Mouse (Mus musculus) neural tube, embryonic 15.5 days (tissue): Measurements from ENCODE around the gene Clec16a. TPM values are rescaled to one million over a fixed set of nuclear protein-coding genes. Genes with fewer than 3 reads are reported as not detected.

Source experiments
- ATAC-seq: fragments of 200-750 bp; cut with Nextera tagmentation; 2 replicates; pipeline ENCODE4 v1.8.0; 2017; ENCODE audit warnings: mild to moderate bottlenecking, moderate TSS enrichment, moderate library complexity; ENCODE audit not compliant: low FRiP score
- H3K27ac ChIP-seq: fragments of 300-500 bp; sonication (generic); replicated peaks from 2 replicates; pipeline ENCODE4 v1.5.1; 2015; ENCODE audit warnings: mild to moderate bottlenecking, inconsistent platforms
- H3K27me3 ChIP-seq: fragments of 300-500 bp; sonication (generic); replicated peaks from 2 replicates; pipeline ENCODE4 v1.6.1; 2015; ENCODE audit warnings: inconsistent platforms
- H3K36me3 ChIP-seq: fragments of 300-500 bp; sonication (generic); 2 replicates; pipeline ENCODE4 v1.6.1; 2015; ENCODE audit warnings: inconsistent platforms
- H3K4me1 ChIP-seq: fragments of 300-500 bp; sonication (generic); 2 replicates; pipeline ENCODE4 v1.6.1; 2015; ENCODE audit warnings: inconsistent platforms
- H3K4me2 ChIP-seq: fragments of 300-500 bp; sonication (generic); 2 replicates; pipeline ENCODE4 v1.6.1; 2015; ENCODE audit warnings: inconsistent platforms, mild to moderate bottlenecking, moderate library complexity
- H3K4me3 ChIP-seq: fragments of 300-500 bp; sonication (generic); replicated peaks from 2 replicates; pipeline ENCODE4 v1.5.1; 2015; ENCODE audit warnings: mild to moderate bottlenecking, inconsistent platforms
- H3K9ac ChIP-seq: fragments of 300-500 bp; sonication (generic); replicated peaks from 2 replicates; pipeline ENCODE4 v1.6.1; 2015; ENCODE audit warnings: mild to moderate bottlenecking, inconsistent platforms
- H3K9me3 ChIP-seq: fragments of 300-500 bp; sonication (generic); replicated peaks from 2 replicates; pipeline ENCODE4 v1.6.1; 2016; ENCODE audit warnings: inconsistent platforms
- WGBS: fragments of 180-500 bp; shearing (Covaris S2); methylation state at CpG from one replicate; pipeline ENCODE4 v1.1.7; 2015; ENCODE audit warnings: mixed read lengths; 5-methylcytosine and 5-hydroxymethylcytosine counted together
- polyA plus RNA-seq: library from polyadenylated mRNA; unstranded; fragments of >200 nt; fragmentation: Nextera tagmentation; extraction: Ambion mirVana; gene quantifications from 2 replicates; pipeline ENCODE4 v1.2.1, GENCODE M21; 2015

The Clec16a gene
- polyA plus RNA-seq, 1 experiment from 2014 or later, result 71.6 TPM

DNA sequence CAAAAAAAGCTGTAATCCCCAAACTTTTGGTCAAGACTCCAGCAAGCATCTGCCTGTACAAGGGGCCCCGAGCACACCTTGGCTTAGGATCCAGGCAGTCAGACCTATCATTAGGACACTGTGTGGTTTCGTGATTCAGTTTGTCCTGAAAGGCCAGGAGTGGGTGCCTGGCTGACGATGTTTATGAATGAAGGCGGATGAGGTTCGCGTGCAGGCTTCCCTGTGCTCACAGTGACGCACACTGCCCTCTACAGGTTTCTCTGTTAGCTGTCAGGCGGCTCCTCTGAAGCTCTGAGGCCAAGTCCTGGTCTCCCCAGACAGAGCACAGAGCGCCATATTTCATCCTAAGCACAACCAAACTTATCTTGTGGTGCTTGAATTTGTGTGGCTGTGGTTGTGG lies 241.1 kb downstream of the Clec16a start:
- Histone ChIP-seq H3K4me1 (peaks cover 40% of the 10 kb centered on the region), H3K27ac (peak overlapping the region; percentile 94), H3K9me3 (no peaks in the 10 kb centered on the region), H3K36me3 (no peaks in the 10 kb centered on the region), H3K4me3 (peak overlapping the region; percentile 72), H3K9ac (peak overlapping the region; percentile 79), H3K4me2 (peak overlapping the region; percentile 90), H3K27me3 (peaks cover 8% of the 10 kb centered on the region; the same call in 1 of the 2 replicates)
- ATAC-seq, result peak; percentile 32
- WGBS, result 2% methylated on average over 9 of the region's 9 CpGs

DNA sequence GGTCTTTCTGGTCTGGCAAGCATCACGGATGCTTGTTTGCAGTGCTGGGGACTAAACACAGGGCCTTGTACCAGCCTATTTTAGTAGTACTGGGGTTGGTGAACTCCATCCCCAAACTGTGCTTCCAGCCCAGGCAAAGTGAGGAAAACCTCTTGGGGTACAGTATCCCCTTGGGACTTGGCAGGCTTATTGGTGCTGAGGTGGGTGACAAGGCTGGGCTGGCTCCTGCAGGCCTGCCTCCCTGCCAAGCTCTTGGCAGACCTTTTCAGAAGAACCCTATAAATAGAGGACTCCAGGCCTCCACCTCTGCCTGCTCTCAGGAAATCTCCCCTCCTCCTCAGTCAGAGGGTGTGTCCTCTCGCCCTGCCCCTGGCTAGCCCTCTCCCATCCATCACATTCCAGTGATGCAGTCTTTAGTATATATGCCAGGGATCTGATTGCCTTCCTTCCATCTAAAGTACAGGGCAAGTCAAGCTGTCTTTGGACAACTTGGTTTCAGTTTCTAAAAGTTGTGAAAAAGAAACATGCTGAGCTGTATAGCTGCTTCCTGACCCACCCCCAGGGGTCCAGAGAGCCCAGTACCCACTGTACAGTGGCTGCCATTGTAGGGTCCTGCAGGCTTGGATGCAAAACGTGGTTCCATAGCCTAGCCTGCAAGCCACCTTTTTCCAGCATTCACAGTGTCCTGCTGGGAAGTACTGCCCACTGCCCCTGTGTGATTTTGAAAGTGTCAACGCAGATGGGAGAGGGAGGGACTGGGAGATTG lies 241.8 kb downstream of the Clec16a start:
- Histone ChIP-seq H3K9ac (no peak overlapping the region; the same call in 1 of the 2 replicates), H3K27ac (peak overlapping the region; percentile 94), H3K4me2 (peak overlapping the region; percentile 90), H3K27me3 (peaks cover 8% of the 10 kb centered on the region; the same call in 1 of the 2 replicates), H3K9me3 (no peaks in the 10 kb centered on the region), H3K4me1 (peaks cover 38% of the 10 kb centered on the region), H3K4me3 (no peak overlapping the region), H3K36me3 (no peaks in the 10 kb centered on the region)
- 66% methylated on average over 4 of the region's 4 CpGs for WGBS
- ATAC-seq, result no peak

DNA sequence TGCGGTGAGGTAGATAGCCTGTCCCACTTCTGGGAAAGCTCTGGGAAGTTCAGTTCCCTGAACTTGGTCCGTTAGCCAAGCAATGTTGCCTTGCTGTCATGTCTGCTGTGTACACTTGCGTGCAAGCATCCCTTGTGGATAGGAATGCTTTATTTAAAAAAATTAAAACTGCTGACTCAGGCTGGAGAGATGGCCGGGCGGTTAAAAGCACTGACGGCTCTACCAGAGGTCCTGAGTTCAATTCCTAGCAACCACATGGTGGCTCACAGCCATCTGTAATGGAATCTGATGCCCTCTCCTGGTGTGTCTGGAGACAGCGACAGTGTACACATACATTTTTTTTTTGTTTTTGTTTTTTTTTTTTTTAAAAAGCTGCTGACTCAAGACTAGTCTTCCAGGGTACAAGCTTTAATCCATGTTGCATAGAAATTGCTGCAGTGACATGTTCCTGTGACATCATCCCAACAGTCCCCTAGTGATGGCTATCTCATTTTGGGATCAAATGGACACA lies 242.5 kb downstream of the Clec16a start:
- H3K27ac ChIP-seq, result no peak overlapping the region
- ATAC-seq, result no peak
- WGBS, result 89% methylated on average over 7 of the region's 7 CpGs

DNA sequence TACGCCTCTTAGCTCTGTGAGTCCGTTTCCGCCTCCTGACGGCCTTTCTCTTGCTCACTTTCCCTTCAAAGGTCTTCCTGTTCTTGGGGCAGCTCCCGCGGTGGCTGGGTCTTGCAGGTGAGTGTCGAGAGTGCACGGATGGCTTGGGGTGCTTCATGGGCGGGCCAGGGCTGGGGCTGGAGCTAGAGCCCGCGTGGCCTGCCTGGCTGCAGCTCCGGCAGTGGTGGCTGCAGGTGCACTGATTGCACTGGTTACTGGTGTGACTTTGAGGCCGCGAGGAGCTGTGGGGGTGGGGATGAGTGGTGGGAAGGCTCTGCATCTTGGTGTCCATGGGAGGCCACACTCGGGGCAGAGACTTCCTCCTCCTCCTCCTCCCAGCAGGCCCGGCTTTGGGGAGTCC lies 243.1 kb downstream of the Clec16a start, which contains the start of gene Tnp2:
Gene Tnp2, minus strand, starts transcription at position 390 of the 400 bp plus-strand sequence.
- 57% methylated on average over 16 of the region's 16 CpGs for WGBS
- Histone ChIP-seq H3K9ac (no peak within 1 kb of the TSS), H3K36me3 (no peaks in the 10 kb centered on the region), H3K9me3 (no peaks in the 10 kb centered on the region), H3K4me2 (no peak within 1 kb of the TSS), H3K4me3 (no peak within 1 kb of the TSS), H3K4me1 (peaks cover 27% of the 10 kb centered on the region), H3K27ac (no peak within 1 kb of the TSS), H3K27me3 (peaks cover 6% of the 10 kb centered on the region; the same call in 1 of the 2 replicates)
- ATAC-seq, result no peak

More for the DNA sequence above, 242.5 kb downstream of the Clec16a start:
- H3K9ac ChIP-seq, result no peak overlapping the region
- H3K4me3 ChIP-seq, result no peak overlapping the region
- H3K4me2 ChIP-seq, result no peak overlapping the region
- no peaks in the 10 kb centered on the region for H3K9me3 ChIP-seq
- H3K4me1 ChIP-seq, result peaks cover 34% of the 10 kb centered on the region
- no peaks in the 10 kb centered on the region for H3K36me3 ChIP-seq
- peaks cover 8% of the 10 kb centered on the region; the same call in 1 of the 2 replicates for H3K27me3 ChIP-seq

DNA sequence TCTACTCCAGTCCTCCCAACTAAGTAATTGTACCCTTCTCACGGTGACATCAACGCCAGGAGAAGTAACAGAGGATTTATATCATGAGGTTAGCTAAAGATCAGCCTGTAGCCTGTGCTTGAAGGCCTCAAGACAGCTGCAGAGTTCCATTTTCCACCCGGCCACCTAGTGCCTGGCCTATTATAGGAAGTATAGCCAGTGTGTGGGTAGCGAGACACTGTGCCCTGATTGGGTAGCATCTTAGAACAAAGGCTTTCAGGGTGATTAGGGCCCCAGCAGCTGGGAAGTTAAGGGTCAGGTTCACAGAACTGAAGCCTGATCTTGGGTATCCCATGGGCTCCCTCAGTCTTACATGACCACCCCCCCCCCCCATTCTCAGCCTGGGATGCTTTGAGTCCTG lies 243.7 kb downstream of the Clec16a start:
- Histone ChIP-seq H3K36me3 (no peaks in the 10 kb centered on the region), H3K27ac (no peak overlapping the region), H3K27me3 (peaks cover 1% of the 10 kb centered on the region; the same call in 1 of the 2 replicates), H3K4me2 (no peak overlapping the region), H3K9me3 (no peaks in the 10 kb centered on the region), H3K4me3 (no peak overlapping the region), H3K9ac (no peak overlapping the region), H3K4me1 (peaks cover 21% of the 10 kb centered on the region)
- no peak for ATAC-seq
- 48% methylated on average over 4 of the region's 4 CpGs for WGBS

DNA sequence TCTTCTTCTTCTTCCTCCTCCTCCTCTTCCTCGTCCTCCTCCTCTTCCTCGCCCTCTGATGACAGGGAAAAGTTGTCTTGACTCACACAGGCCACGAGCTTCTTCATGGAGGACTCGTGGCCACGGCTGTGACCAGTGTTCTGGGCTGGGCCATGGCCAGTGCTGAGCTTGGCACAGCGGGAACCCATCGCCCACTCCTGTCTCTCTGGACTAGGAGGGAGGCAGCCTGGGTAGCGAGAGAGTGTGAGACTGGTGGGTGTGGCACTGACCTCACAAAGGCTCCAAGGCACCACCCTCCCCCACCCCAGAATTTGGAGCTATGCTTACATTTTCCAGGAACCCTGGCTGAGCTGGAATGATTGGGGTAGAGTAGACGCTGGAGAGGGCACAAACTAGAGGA lies 245.6 kb downstream of the Clec16a start, which contains the start of gene Prm3:
Gene Prm3, minus strand, starts transcription at position 213 of the 400 bp plus-strand sequence.
- 0 out of 2 replicates have a peak, but pooled peaks cover 7% of the 10 kb centered on the region for H3K27me3 ChIP-seq
- WGBS, result 87% methylated on average over 9 of the region's 9 CpGs
- peaks cover 12% of the 10 kb centered on the region for H3K4me1 ChIP-seq
- no peak within 1 kb of the TSS for H3K4me2 ChIP-seq
- no peak for ATAC-seq
- no peak within 1 kb of the TSS for H3K4me3 ChIP-seq
- H3K36me3 ChIP-seq, result no peaks in the 10 kb centered on the region
- H3K27ac ChIP-seq, result no peak within 1 kb of the TSS
- no peak within 1 kb of the TSS for H3K9ac ChIP-seq
- H3K9me3 ChIP-seq, result no peaks in the 10 kb centered on the region

Other genes starting within 250 kb of the Clec16a start
- 17.2 and 20.5 TPM in 2 replicates for gene Emp2, start 231.4 kb upstream of the Clec16a start, polyA plus RNA-seq
- 19.9 and 25.6 TPM in 2 replicates for gene Tekt5, start 149.8 kb upstream of the Clec16a start, polyA plus RNA-seq
- gene Nubp1, start 133.4 kb upstream of the Clec16a start, polyA plus RNA-seq, result 49.8 and 55.7 TPM in 2 replicates
- gene Tvp23a, start 98.0 kb upstream of the Clec16a start, polyA plus RNA-seq, result 47.0 and 48.9 TPM in 2 replicates
- gene Ciita, start 65.3 kb upstream of the Clec16a start, polyA plus RNA-seq, result 0.47 and 3.4 TPM in 2 replicates
- gene Dexi, start 2.3 kb upstream of the Clec16a start, polyA plus RNA-seq, result 17.4 and 18.3 TPM in 2 replicates
- 5.7 and 11.9 TPM in 2 replicates for gene Socs1, start 240.2 kb downstream of the Clec16a start, polyA plus RNA-seq
- gene Tnp2, start 243.3 kb downstream of the Clec16a start, polyA plus RNA-seq, result not detected in 2 replicates
- not detected in 2 replicates for gene Prm3, start 245.6 kb downstream of the Clec16a start, polyA plus RNA-seq